Mouse (Mus musculus) activated CD4-positive, CD25-positive, alpha-beta regulatory T cell, adult 4 months (primary cell): ENCODE results near the gene Zfp653. TPM values are rescaled to one million over a fixed set of nuclear protein-coding genes. Genes with fewer than 3 reads are reported as not detected.
"Not testable (repeated sequence)": the region's sequence is repeated elsewhere in the genome, so short reads cannot be mapped to it uniquely, and the experiment has no call there.

Source experiments
- ATAC-seq: one replicate; pipeline ENCODE4 v1.8.0; 2017
- polyA plus RNA-seq, 2 experiments: library from polyadenylated mRNA; unstranded; fragments of 100-300 nt; shearing (Covaris generic); gene quantifications; one replicate each; pipeline ENCODE4 v1.2.1; 2017

The Zfp653 gene
- polyA plus RNA-seq = 1 to 10 TPM; 3.3 to 4.0 TPM

GRCm38 (mm10) chr9:22070791-22071573, at the start of gene Zfp653, which contains the start of gene Gm49318:
Gene Zfp653 (minus strand): TSS chr9:22071376.
Gene Gm49318 (minus strand): TSS chr9:22071259.
- ATAC-seq = peak; percentile 87

- ATAC-seq = no peak
Observed at GRCm38 (mm10) chr9:22119543-22119942, 48.4 kb upstream of the Zfp653 start.

GRCm38 (mm10) chr9:22117754-22118456, 46.7 kb upstream of the Zfp653 start:
- ATAC-seq = peak; percentile 35

GRCm38 (mm10) chr9:22116740-22117426, 45.7 kb upstream of the Zfp653 start, which contains the start of gene Elof1:
Gene Elof1 (minus strand): TSS chr9:22117172.
- peak; percentile 98 for ATAC-seq

GRCm38 (mm10) chr9:22116086-22116485, 44.9 kb upstream of the Zfp653 start:
- ATAC-seq = no peak

GRCm38 (mm10) chr9:22115635-22116034, 44.5 kb upstream of the Zfp653 start:
- no peak for ATAC-seq

GRCm38 (mm10) chr9:22108194-22108593, 37.0 kb upstream of the Zfp653 start:
- no peak for ATAC-seq

GRCm38 (mm10) chr9:22099922-22100321, 28.7 kb upstream of the Zfp653 start:
- no peak for ATAC-seq

GRCm38 (mm10) chr9:22098993-22099696, 28.0 kb upstream of the Zfp653 start, which contains the start of gene Cnn1:
Gene Cnn1 (plus strand): TSS chr9:22099216.
- ATAC-seq = no peak

GRCm38 (mm10) chr9:22095854-22096307, 24.7 kb upstream of the Zfp653 start:
- ATAC-seq = peak; percentile 92

- no peak for ATAC-seq
Observed at GRCm38 (mm10) chr9:22092746-22093145, 21.6 kb upstream of the Zfp653 start.

GRCm38 (mm10) chr9:22089986-22090385, 18.8 kb upstream of the Zfp653 start:
- ATAC-seq = no peak

GRCm38 (mm10) chr9:22089281-22089680, 18.1 kb upstream of the Zfp653 start:
- no peak for ATAC-seq

GRCm38 (mm10) chr9:22087034-22087618, 15.9 kb upstream of the Zfp653 start:
- ATAC-seq = no peak

- no peak for ATAC-seq
Observed at GRCm38 (mm10) chr9:22086012-22086411, 14.8 kb upstream of the Zfp653 start.

- peak; percentile 98 for ATAC-seq
Observed at GRCm38 (mm10) chr9:22085022-22085834, 14.1 kb upstream of the Zfp653 start, which contains the start of gene Ecsit. Gene Ecsit (minus strand): TSS chr9:22085438.

GRCm38 (mm10) chr9:22084667-22085021, 13.5 kb upstream of the Zfp653 start:
- no peak for ATAC-seq

- ATAC-seq = no peak
Observed at GRCm38 (mm10) chr9:22076223-22076622, 5.0 kb upstream of the Zfp653 start.

- not testable (repeated sequence) for ATAC-seq
Observed at GRCm38 (mm10) chr9:22075778-22076177, 4.6 kb upstream of the Zfp653 start.

- no peak for ATAC-seq
Observed at GRCm38 (mm10) chr9:22072276-22072675, 1.1 kb upstream of the Zfp653 start.
